Mouse (Mus musculus) retina, postnatal 7 days (tissue): Measurements from ENCODE around the gene Arhgef1.

Source experiments
- DNase-seq: peaks from one replicate; pipeline ENCODE4 v3.0.0-alpha.2; 2012; ENCODE audit warnings: low read depth, low spot score

Gene Arhgef1

GRCm38 (mm10) chr7:24902630-24903443 lies at the start of gene Arhgef1:
Gene Arhgef1 (plus strand): TSS chr7:24902912.
- DNase-seq = no peak

GRCm38 (mm10) chr7:24853233-24853563 lies 49.5 kb upstream of the Arhgef1 start:
- DNase-seq = no peak

GRCm38 (mm10) chr7:24853695-24854094 lies 49.0 kb upstream of the Arhgef1 start:
- DNase-seq = no peak

- DNase-seq = no peak
Observed at GRCm38 (mm10) chr7:24856460-24857120, 46.1 kb upstream of the Arhgef1 start.

GRCm38 (mm10) chr7:24859234-24859633 lies 43.5 kb upstream of the Arhgef1 start:
- DNase-seq = no peak

GRCm38 (mm10) chr7:24861913-24862312 lies 40.8 kb upstream of the Arhgef1 start, which contains the start of gene Gm9844:
Gene Gm9844 (plus strand): TSS chr7:24862213.
- no peak for DNase-seq

- no peak for DNase-seq
Observed at GRCm38 (mm10) chr7:24862853-24863252, 39.9 kb upstream of the Arhgef1 start.

- no peak for DNase-seq
Observed at GRCm38 (mm10) chr7:24864156-24864555, 38.6 kb upstream of the Arhgef1 start.

- no peak for DNase-seq
Observed at GRCm38 (mm10) chr7:24869080-24869479, 33.6 kb upstream of the Arhgef1 start.

- DNase-seq = no peak
Observed at GRCm38 (mm10) chr7:24869532-24870165, 33.1 kb upstream of the Arhgef1 start, which contains the start of the genes Lypd4 and Dmrtc2. Gene Lypd4 (minus strand): TSS chr7:24869941. Gene Dmrtc2 (plus strand): TSS chr7:24870057.

GRCm38 (mm10) chr7:24877588-24877987 lies 25.1 kb upstream of the Arhgef1 start:
- no peak for DNase-seq

GRCm38 (mm10) chr7:24879620-24880019 lies 23.1 kb upstream of the Arhgef1 start:
- DNase-seq = no peak

GRCm38 (mm10) chr7:24882416-24883199 lies 20.1 kb upstream of the Arhgef1 start:
- DNase-seq = no peak

- peak; percentile 100 for DNase-seq
Observed at GRCm38 (mm10) chr7:24883896-24884692, 18.6 kb upstream of the Arhgef1 start, which contains the start of gene Rps19. Gene Rps19 (plus strand): TSS chr7:24884371.

- no peak for DNase-seq
Observed at GRCm38 (mm10) chr7:24884693-24885291, 17.9 kb upstream of the Arhgef1 start.

- no peak for DNase-seq
Observed at GRCm38 (mm10) chr7:24885468-24886307, 17.0 kb upstream of the Arhgef1 start.

- DNase-seq = no peak
Observed at GRCm38 (mm10) chr7:24886308-24886633, 16.4 kb upstream of the Arhgef1 start.

- DNase-seq = no peak
Observed at GRCm38 (mm10) chr7:24887096-24887495, 15.6 kb upstream of the Arhgef1 start.

- DNase-seq = no peak
Observed at GRCm38 (mm10) chr7:24889431-24890220, 13.1 kb upstream of the Arhgef1 start.
